Mouse (Mus musculus) cerebral cortex, adult 2 months (tissue): Measurements from ENCODE around the gene Gxylt2.

Experiments used
- WGBS: fragments of 180-500 bp; shearing (Covaris S2); methylation state at CpG from one replicate; pipeline ENCODE4 v1.1.7; 2018; 5-methylcytosine and 5-hydroxymethylcytosine counted together

Gxylt2 gene

DNA sequence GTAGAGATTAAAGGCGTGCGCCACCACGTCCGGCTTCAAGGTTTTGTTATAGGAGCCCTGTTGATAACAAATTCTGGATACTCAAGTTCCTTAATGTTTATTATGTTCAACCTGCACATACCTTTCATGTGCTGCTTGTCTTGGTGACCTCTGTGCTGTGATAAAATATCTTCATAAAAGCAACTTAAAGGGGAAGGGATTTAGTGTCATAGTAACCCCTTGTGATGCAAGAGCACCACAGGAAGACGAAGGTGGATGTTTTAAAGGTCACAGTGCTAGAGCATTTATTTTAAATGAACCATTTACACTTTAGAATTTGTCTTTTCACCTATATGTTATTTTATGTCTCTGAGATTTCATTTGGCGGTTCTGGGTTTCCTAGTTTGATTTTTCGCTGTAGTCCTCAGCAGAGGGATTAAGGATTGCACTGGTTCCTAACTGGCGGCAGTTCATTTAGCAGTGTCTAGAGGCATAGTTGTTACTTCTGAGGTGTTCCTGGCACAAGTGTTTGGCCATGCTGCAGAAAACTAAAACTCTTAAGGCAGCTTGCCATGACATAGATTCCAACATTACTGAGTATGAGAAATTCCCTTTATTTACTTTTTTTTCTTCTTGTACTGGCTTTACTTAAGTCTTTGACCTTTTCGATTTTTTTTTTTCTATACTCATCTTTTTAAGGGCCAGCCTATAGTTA is 144.3 kb downstream of the Gxylt2 start:
- WGBS, result 77% methylated on average over 9 of the region's 9 CpGs

DNA sequence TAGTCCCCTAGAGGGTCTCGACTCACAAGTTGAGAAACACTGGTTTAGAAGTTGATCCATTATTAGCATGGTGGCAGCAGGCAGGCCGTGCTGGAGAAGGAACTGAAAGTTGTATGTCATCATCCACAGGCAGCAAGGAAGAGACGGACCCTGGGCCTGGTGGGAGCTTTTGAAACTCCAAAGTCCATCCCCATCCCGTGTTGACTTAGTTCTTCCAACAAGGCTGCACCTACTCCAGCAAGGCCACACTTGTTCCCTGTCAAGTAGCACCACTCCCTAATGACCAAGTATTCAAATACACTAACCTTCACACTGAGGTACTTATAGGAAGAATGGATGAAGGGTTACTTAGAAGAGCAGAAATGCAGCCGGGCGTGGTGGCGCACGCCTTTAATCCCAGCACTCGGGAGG is 146.1 kb downstream of the Gxylt2 start:
- 87% methylated on average over 9 of the region's 9 CpGs for WGBS

GRCm38 (mm10) chr6:100851083-100851482 is 146.5 kb downstream of the Gxylt2 start:
- 76% methylated on average over 5 of the region's 5 CpGs for WGBS
